Mouse (Mus musculus): Measurements from ENCODE around the gene Ryr1. TPM values are rescaled to one million over a fixed set of nuclear protein-coding genes. Genes with fewer than 3 reads are reported as not detected.

Ryr1 gene
- polyA plus RNA-seq (2015; fragmentation: Nextera tagmentation; extraction: Ambion mirVana): 11.1 and 15.3 TPM in 2 replicates

GRCm38 (mm10) chr7:29124970-29125369 lies at the start of gene Ryr1:
Ryr1 (minus strand) TSS chr7:29125179.

GRCm38 (mm10) chr7:29170066-29170754 lies 45.2 kb upstream of the Ryr1 start, which contains the start of the genes Ggn and Spred3:
Ggn (plus strand) TSS chr7:29170210.
Spred3 (minus strand) TSS chr7:29170411.

GRCm38 (mm10) chr7:29155838-29156782 lies 31.1 kb upstream of the Ryr1 start, which contains the start of gene Fam98c:
Fam98c (minus strand) TSS chr7:29156234.

GRCm38 (mm10) chr7:29134693-29135386 lies 9.9 kb upstream of the Ryr1 start, which contains the start of gene Rasgrp4:
Rasgrp4 (plus strand) TSS chr7:29134851.

GRCm38 (mm10) chr7:28981651-28982273 lies 143.2 kb downstream of the Ryr1 start, which contains the start of the genes Eif3k and Map4k1:
Eif3k (minus strand) TSS chr7:28981864.
Map4k1 (plus strand) TSS chr7:28982050.

GRCm38 (mm10) chr7:28961927-28962670 lies 162.9 kb downstream of the Ryr1 start, which contains the start of gene Actn4:
Actn4 (minus strand) TSS chr7:28962340.

MicroRNAs within 50 kb of the gene (microRNA counts, 519-probe panel; counts per million panel counts)
- 40.5 counts per million for microRNA mmu-miR-1963

Small RNAs within 50 kb of the gene (microRNA-seq; reads per million reads assigned to microRNA genes)
- gene Gm44408 (not detected), gene Mir1963 (not detected)

Other genes starting within 250 kb of the Ryr1 start
- gene Capn12, start 243.8 kb downstream of the Ryr1 start, polyA plus RNA-seq (2015; fragmentation: Nextera tagmentation; extraction: Ambion mirVana): 0.43 and 0.56 TPM in 2 replicates
- gene Actn4, start 162.8 kb downstream of the Ryr1 start, polyA plus RNA-seq (2015; fragmentation: Nextera tagmentation; extraction: Ambion mirVana): 110 and 120 TPM in 2 replicates
- gene Eif3k, start 143.3 kb downstream of the Ryr1 start, polyA plus RNA-seq (2015; fragmentation: Nextera tagmentation; extraction: Ambion mirVana): 307 and 320 TPM in 2 replicates
- 11.8 and 12.8 TPM in 2 replicates for gene Map4k1, start 143.1 kb downstream of the Ryr1 start, polyA plus RNA-seq (2015; fragmentation: Nextera tagmentation; extraction: Ambion mirVana)
- 0.90 and 1.4 TPM in 2 replicates for gene Rasgrp4, start 9.7 kb upstream of the Ryr1 start, polyA plus RNA-seq (2015; fragmentation: Nextera tagmentation; extraction: Ambion mirVana)
- 79.0 and 80.4 TPM in 2 replicates for gene Fam98c, start 31.1 kb upstream of the Ryr1 start, polyA plus RNA-seq (2015; fragmentation: Nextera tagmentation; extraction: Ambion mirVana)
- gene Ggn, start 45.0 kb upstream of the Ryr1 start, polyA plus RNA-seq (2015; fragmentation: Nextera tagmentation; extraction: Ambion mirVana): 0.28 and 0.55 TPM in 2 replicates
- gene Spred3, start 45.2 kb upstream of the Ryr1 start, polyA plus RNA-seq (2015; fragmentation: Nextera tagmentation; extraction: Ambion mirVana): 12.6 and 14.1 TPM in 2 replicates
- 278 and 284 TPM in 2 replicates for gene Psmd8, start 55.5 kb upstream of the Ryr1 start, polyA plus RNA-seq (2015; fragmentation: Nextera tagmentation; extraction: Ambion mirVana)
- 1.1 and 3.3 TPM in 2 replicates for gene Catsperg1, start 88.9 kb upstream of the Ryr1 start, polyA plus RNA-seq (2015; fragmentation: Nextera tagmentation; extraction: Ambion mirVana)
- 0.70 and 1.4 TPM in 2 replicates for gene Kcnk6, start 107.3 kb upstream of the Ryr1 start, polyA plus RNA-seq (2015; fragmentation: Nextera tagmentation; extraction: Ambion mirVana)
- gene Yif1b, start 113.2 kb upstream of the Ryr1 start, polyA plus RNA-seq (2015; fragmentation: Nextera tagmentation; extraction: Ambion mirVana): 137 and 139 TPM in 2 replicates
- 2.0 and 4.5 TPM in 2 replicates for gene 2200002D01Rik, start 123.3 kb upstream of the Ryr1 start, polyA plus RNA-seq (2015; fragmentation: Nextera tagmentation; extraction: Ambion mirVana)
- 93.6 and 101 TPM in 2 replicates for gene Spint2, start 156.7 kb upstream of the Ryr1 start, polyA plus RNA-seq (2015; fragmentation: Nextera tagmentation; extraction: Ambion mirVana)
- 5.3 and 5.5 TPM in 2 replicates for gene Ppp1r14a, start 164.1 kb upstream of the Ryr1 start, polyA plus RNA-seq (2015; fragmentation: Nextera tagmentation; extraction: Ambion mirVana)
- 132 and 146 TPM in 2 replicates for gene Dpf1, start 178.8 kb upstream of the Ryr1 start, polyA plus RNA-seq (2015; fragmentation: Nextera tagmentation; extraction: Ambion mirVana)